Mouse (Mus musculus) CD4-positive helper T cell, adult 2 months (primary cell): ENCODE measurements around the gene Zdhhc25.

Experiments used
- DNase-seq: peaks from one replicate; pipeline ENCODE4 v3.0.0-alpha.2; 2012; ENCODE audit warnings: low read depth, missing footprints, low spot score

The Zdhhc25 gene

GRCm38 (mm10) chr15:88628801-88629356, 28.8 kb downstream of the Zdhhc25 start:
- no peak for DNase-seq

GRCm38 (mm10) chr15:88635205-88635604, 35.1 kb downstream of the Zdhhc25 start:
- no peak for DNase-seq

- peak; percentile 9 for DNase-seq
These were observed 50.9 kb downstream of the Zdhhc25 start for GRCm38 (mm10) chr15:88651019-88651418.
